Mouse (Mus musculus): ENCODE measurements around the gene Nos3. TPM values are rescaled to one million over a fixed set of nuclear protein-coding genes. Genes with fewer than 3 reads are reported as not detected.
"Not testable (repeated sequence)": the region's sequence is repeated elsewhere in the genome, so short reads cannot be mapped to it uniquely, and the experiment has no call there.

Nos3 gene
- total RNA-seq, 2 experiments from 2014 or later: 5.0 to 7.1 TPM

- peak overlapping the region; percentile 71 for H3K27ac ChIP-seq
- H3K4me3 ChIP-seq: no peak overlapping the region
- DNase-seq: no peak
- intact Hi-C loops (cut with DNase I): no loop called here
- no peak for TF ChIP-seq CTCF (IDR thresholded peaks at IDR 0.05)
These were observed 20.8 kb downstream of the Nos3 start for GRCm38 (mm10) chr5:24385374-24385773.

- TF ChIP-seq CTCF (IDR thresholded peaks at IDR 0.05): no peak
- intact Hi-C loops (cut with DNase I): no loop called here
- Histone ChIP-seq H3K4me3 (no peak overlapping the region), H3K27ac (no peak overlapping the region)
- no peak for DNase-seq
These were observed 21.4 kb downstream of the Nos3 start for GRCm38 (mm10) chr5:24385887-24386550.

- peak; percentile 87 for DNase-seq
- Histone ChIP-seq H3K4me3 (peak overlapping the region; percentile 73), H3K27ac (peak overlapping the region; percentile 67)
- TF ChIP-seq CTCF (IDR thresholded peaks at IDR 0.05): no peak
- intact Hi-C loops (cut with DNase I): no loop called here
These were observed 22.9 kb downstream of the Nos3 start for GRCm38 (mm10) chr5:24387264-24388241.

- H3K4me3 ChIP-seq: peak overlapping the region; percentile 73
- H3K27ac ChIP-seq: peak overlapping the region; percentile 67
- no peak for DNase-seq
- intact Hi-C loops (cut with DNase I): no loop called here
- no peak for TF ChIP-seq CTCF (IDR thresholded peaks at IDR 0.05)
These were observed 23.8 kb downstream of the Nos3 start for GRCm38 (mm10) chr5:24388246-24388915.

GRCm38 (mm10) chr5:24389011-24389657 is 24.5 kb downstream of the Nos3 start:
- H3K27ac ChIP-seq: no peak overlapping the region
- TF ChIP-seq CTCF (IDR thresholded peaks at IDR 0.05): no peak
- intact Hi-C loops (cut with DNase I): no loop called here
- no peak overlapping the region for H3K4me3 ChIP-seq
- DNase-seq: no peak

GRCm38 (mm10) chr5:24389658-24390020 is 25.0 kb downstream of the Nos3 start:
- DNase-seq: no peak
- intact Hi-C loops (cut with DNase I): no loop called here
- no peak for TF ChIP-seq CTCF (IDR thresholded peaks at IDR 0.05)
- no peak overlapping the region for H3K4me3 ChIP-seq
- H3K27ac ChIP-seq: no peak overlapping the region

GRCm38 (mm10) chr5:24391864-24392263 is 27.3 kb downstream of the Nos3 start, which contains the start of gene Atg9b:
Gene Atg9b (minus strand): TSS chr5:24392143.
- DNase-seq: no peak

GRCm38 (mm10) chr5:24392724-24393123 is 28.1 kb downstream of the Nos3 start:
- Histone ChIP-seq H3K4me3 (no peak overlapping the region), H3K27ac (peak overlapping the region; percentile 98)
- intact Hi-C loops (cut with DNase I): no loop called here
- DNase-seq: no peak
- no peak for TF ChIP-seq CTCF (IDR thresholded peaks at IDR 0.05)

More at GRCm38 (mm10) chr5:24391864-24392263, 27.3 kb downstream of the Nos3 start, which contains the start of gene Atg9b:
- peak within 1 kb of the TSS; percentile 98 for H3K27ac ChIP-seq
- intact Hi-C loops (cut with DNase I): no loop called here
- TF ChIP-seq CTCF (IDR thresholded peaks at IDR 0.05): no peak
- H3K4me3 ChIP-seq: no peak within 1 kb of the TSS

- intact Hi-C loops (cut with DNase I): no loop called here
- peak within 1 kb of the TSS; percentile 98 for H3K27ac ChIP-seq
- TF ChIP-seq CTCF (IDR thresholded peaks at IDR 0.05): peak; percentile 90
- DNase-seq: peak; percentile 77
- peak within 1 kb of the TSS; percentile 86 for H3K4me3 ChIP-seq
These were observed 28.9 kb downstream of the Nos3 start, which contains the start of gene Abcb8 for GRCm38 (mm10) chr5:24393392-24393997. Gene Abcb8 (plus strand): TSS chr5:24393663.

GRCm38 (mm10) chr5:24394165-24394894 is 29.7 kb downstream of the Nos3 start:
- intact Hi-C loops (cut with DNase I): no loop called here
- peak; percentile 96 for DNase-seq
- peak overlapping the region; percentile 98 for H3K27ac ChIP-seq
- peak overlapping the region; percentile 86 for H3K4me3 ChIP-seq
- peak; percentile 87 for TF ChIP-seq CTCF (IDR thresholded peaks at IDR 0.05)

GRCm38 (mm10) chr5:24396254-24396653 is 31.6 kb downstream of the Nos3 start:
- not testable (repeated sequence) for DNase-seq, H3K4me3 ChIP-seq, H3K27ac ChIP-seq
- peak; percentile 44 for TF ChIP-seq CTCF (IDR thresholded peaks at IDR 0.05)
- intact Hi-C loops (cut with DNase I): loop anchor here (5.0 kb wide), 1 partner anchor 76 kb away; no protein-coding TSS in a partner anchor

Measured in gastrocnemius, adult 2 months (tissue).